ENCODE assay signal across 8 mouse cellular contexts in genomic region chr12:29048596-29048995, GRCm38 (mm10).
DNase-seq lines count a peak whose midpoint lies in the region; ATAC-seq and TF ChIP-seq lines count a peak whose summit lies in the region.
"Not testable (repeated sequence)": the region's sequence is repeated elsewhere in the genome, so short reads cannot be mapped to it uniquely, and the experiment has no call there.

No protein-coding gene starts in this region.

- peak overlapping the region; percentile 66 for H3K27ac ChIP-seq in embryonic facial prominence, embryonic 13.5 days
- H3K27ac ChIP-seq in forebrain, embryonic 14.5 days (ENCODE audit: low read depth, low read length), result peak overlapping the region; percentile 82
- H3K27ac ChIP-seq in hindbrain, embryonic 10.5 days, result peak overlapping the region; percentile 88
- peak overlapping the region; percentile 67 for H3K27ac ChIP-seq in hindbrain, postnatal 0 days
- H3K27ac ChIP-seq in limb, embryonic 13.5 days, result 0 out of 2 replicates have a peak overlapping the region, but pooled peaks have one; percentile 44
- peak overlapping the region; percentile 82 for H3K27ac ChIP-seq in midbrain, embryonic 14.5 days (replicated peaks; ENCODE audit: low read depth, low read length)
- peak overlapping the region; percentile 73 for H3K27ac ChIP-seq in neural tube, embryonic 14.5 days (ENCODE audit: low read depth, low read length)

- not testable (repeated sequence) for TF ChIP-seq CTCF in hindbrain, postnatal 0 days (IDR thresholded peaks at IDR 0.05; ENCODE audit: low read depth)

- peaks cover 16% of the 10 kb centered on the region for H3K4me1 ChIP-seq in embryonic facial prominence, embryonic 13.5 days
- H3K4me1 ChIP-seq in forebrain, embryonic 14.5 days (ENCODE audit: control insufficient read depth, insufficient read depth, low read length), result peaks cover 14% of the 10 kb centered on the region
- peaks cover 35% of the 10 kb centered on the region for H3K4me1 ChIP-seq in hindbrain, embryonic 10.5 days (replicated peaks)
- H3K4me1 ChIP-seq in hindbrain, postnatal 0 days (ENCODE audit: insufficient read depth, low read length), result peaks cover 13% of the 10 kb centered on the region; the same call in 1 of the 2 replicates
- H3K4me1 ChIP-seq in limb, embryonic 13.5 days, result peaks cover 22% of the 10 kb centered on the region
- H3K4me1 ChIP-seq in midbrain, embryonic 14.5 days (ENCODE audit: control insufficient read depth, insufficient read depth, low read length), result not testable (repeated sequence)
- peaks cover 10% of the 10 kb centered on the region for H3K4me1 ChIP-seq in neural tube, embryonic 14.5 days (ENCODE audit: control insufficient read depth, insufficient read depth, low read length)

- H3K27me3 ChIP-seq in embryonic facial prominence, embryonic 13.5 days; forebrain, embryonic 14.5 days (replicated peaks; ENCODE audit: control insufficient read depth, insufficient read depth, low read length); hindbrain, postnatal 0 days (ENCODE audit: insufficient read depth, low read length); limb, embryonic 13.5 days; midbrain, embryonic 14.5 days (ENCODE audit: control insufficient read depth, insufficient read depth, low read length); neural tube, embryonic 14.5 days (ENCODE audit: control insufficient read depth, insufficient read depth, low read length): not testable (repeated sequence)
- peaks cover 62% of the 10 kb centered on the region for H3K27me3 ChIP-seq in hindbrain, embryonic 10.5 days (ENCODE audit: insufficient read depth, poor library complexity, severe bottlenecking)

- WGBS in embryonic facial prominence, embryonic 13.5 days, result 25% methylated on average over 4 of the region's 4 CpGs
- WGBS in forebrain, embryonic 14.5 days, result 42% methylated on average over 3 of the region's 4 CpGs
- WGBS in hindbrain, embryonic 10.5 days, result 48% methylated on average over 4 of the region's 4 CpGs
- 35% methylated on average over 3 of the region's 4 CpGs for WGBS in hindbrain, postnatal 0 days
- 20% methylated on average over 4 of the region's 4 CpGs for WGBS in limb, embryonic 13.5 days
- WGBS in midbrain, embryonic 14.5 days, result 46% methylated on average over 3 of the region's 4 CpGs
- 23% methylated on average over 3 of the region's 4 CpGs for WGBS in neural tube, embryonic 14.5 days

- H3K9me3 ChIP-seq in embryonic facial prominence, embryonic 13.5 days; forebrain, embryonic 14.5 days (replicated peaks; ENCODE audit: control insufficient read depth, low read length); hindbrain, embryonic 10.5 days; hindbrain, postnatal 0 days (ENCODE audit: low read length); limb, embryonic 13.5 days; midbrain, embryonic 14.5 days (ENCODE audit: control insufficient read depth, low read length); neural tube, embryonic 14.5 days (ENCODE audit: control insufficient read depth, low read length): not testable (repeated sequence)

- not testable (repeated sequence) for H3K9ac ChIP-seq in embryonic facial prominence, embryonic 13.5 days; hindbrain, postnatal 0 days (replicated peaks; ENCODE audit: low read length); limb, embryonic 13.5 days; midbrain, embryonic 14.5 days (replicated peaks; ENCODE audit: low read length); neural tube, embryonic 14.5 days (replicated peaks; ENCODE audit: low read depth, low read length)
- H3K9ac ChIP-seq in forebrain, embryonic 14.5 days (ENCODE audit: low read length), result peak overlapping the region; percentile 25; the same call in 1 of the 2 replicates

- not testable (repeated sequence) for H3K4me2 ChIP-seq in embryonic facial prominence, embryonic 13.5 days; forebrain, embryonic 14.5 days (ENCODE audit: low read length); hindbrain, postnatal 0 days (ENCODE audit: low read depth, low read length); midbrain, embryonic 14.5 days (ENCODE audit: low read length); neural tube, embryonic 14.5 days (ENCODE audit: low read depth, low read length)
- peak overlapping the region; percentile 27; the same call in 1 of the 2 replicates for H3K4me2 ChIP-seq in limb, embryonic 13.5 days (replicated peaks)

- ATAC-seq in embryonic facial prominence, embryonic 13.5 days (ENCODE audit: insufficient number of reproducible peaks, insufficient read depth, low FRiP score, low TSS enrichment, low read depth); forebrain, embryonic 14.5 days; hindbrain, postnatal 0 days; limb, embryonic 13.5 days (ENCODE audit: low FRiP score, low read depth); midbrain, embryonic 14.5 days (ENCODE audit: low FRiP score, low TSS enrichment); neural tube, embryonic 14.5 days (ENCODE audit: low read depth): not testable (repeated sequence)

- peak; percentile 32 for DNase-seq in MN1 (ENCODE audit: low spot score)
- DNase-seq in forebrain, embryonic 14.5 days (ENCODE audit: low spot score); hindbrain, embryonic 10.5 days (ENCODE audit: low spot score); hindbrain, postnatal 0 days (ENCODE audit: low spot score): not testable (repeated sequence)
- peak; percentile 40 for DNase-seq in midbrain, embryonic 14.5 days

- H3K4me3 ChIP-seq in embryonic facial prominence, embryonic 13.5 days; forebrain, embryonic 14.5 days (ENCODE audit: low read depth, low read length); hindbrain, postnatal 0 days (ENCODE audit: low read length); limb, embryonic 13.5 days; midbrain, embryonic 14.5 days (replicated peaks; ENCODE audit: low read depth, low read length); neural tube, embryonic 14.5 days (ENCODE audit: low read depth, low read length): not testable (repeated sequence)
- H3K4me3 ChIP-seq in hindbrain, embryonic 10.5 days, result peak overlapping the region; percentile 27

- H3K36me3 ChIP-seq in embryonic facial prominence, embryonic 13.5 days; forebrain, embryonic 14.5 days (ENCODE audit: control insufficient read depth, insufficient read depth, low read length); hindbrain, embryonic 10.5 days; hindbrain, postnatal 0 days (ENCODE audit: insufficient read depth, low read length); limb, embryonic 13.5 days; midbrain, embryonic 14.5 days (ENCODE audit: control insufficient read depth, insufficient read depth, low read length); neural tube, embryonic 14.5 days (ENCODE audit: control insufficient read depth, insufficient read depth, low read length): not testable (repeated sequence)
